Mouse (Mus musculus): ENCODE data around the gene Cdh12. TPM values are rescaled to one million over a fixed set of nuclear protein-coding genes. Genes with fewer than 3 reads are reported as not detected.
A peak's percentile ranks its signal among the peaks of the same experiment; 100 is the strongest.

Gene Cdh12
- total RNA-seq, 2 experiments from 2014 or later: 27.0 to 28.9 TPM

DNA sequence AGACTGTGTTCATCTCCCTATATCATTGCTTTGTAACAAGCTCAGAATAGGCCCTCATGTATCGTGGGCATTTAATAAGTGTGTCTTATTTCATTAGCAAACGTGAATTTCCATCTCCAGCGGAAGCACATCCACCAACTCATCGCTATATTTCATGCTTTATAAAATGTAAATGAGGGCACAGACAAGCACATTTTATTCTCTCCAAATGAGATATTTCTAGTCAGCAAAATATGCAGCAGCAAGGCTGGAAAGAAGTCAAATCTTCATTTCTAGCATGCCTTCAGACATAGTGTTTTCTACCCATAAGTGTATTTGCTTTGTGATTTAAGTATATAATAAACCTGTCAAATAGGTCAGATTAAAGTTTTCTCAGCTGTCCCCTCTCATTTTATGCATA lies 262.8 kb downstream of the Cdh12 start:
- DNase-seq: no peak

DNA sequence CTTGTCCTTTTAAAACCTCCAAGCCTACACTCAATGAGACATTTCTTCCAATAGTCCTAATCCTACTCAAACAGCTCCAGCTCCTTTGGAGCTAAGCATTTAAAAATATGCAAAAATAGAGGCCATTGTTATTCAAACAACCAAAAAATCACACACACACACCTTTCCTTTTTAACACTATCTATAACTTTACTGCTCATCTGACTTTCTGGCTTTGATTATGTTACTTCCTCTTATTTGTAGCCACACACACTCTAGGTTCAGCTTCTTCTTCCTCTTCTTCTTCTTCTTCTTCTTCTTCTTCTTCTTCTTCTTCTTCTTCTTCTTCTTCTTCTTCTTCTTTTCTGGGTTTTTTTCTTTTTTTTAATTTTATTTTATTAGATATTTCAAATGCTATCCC lies 323.2 kb downstream of the Cdh12 start:
- no peak for DNase-seq

DNA sequence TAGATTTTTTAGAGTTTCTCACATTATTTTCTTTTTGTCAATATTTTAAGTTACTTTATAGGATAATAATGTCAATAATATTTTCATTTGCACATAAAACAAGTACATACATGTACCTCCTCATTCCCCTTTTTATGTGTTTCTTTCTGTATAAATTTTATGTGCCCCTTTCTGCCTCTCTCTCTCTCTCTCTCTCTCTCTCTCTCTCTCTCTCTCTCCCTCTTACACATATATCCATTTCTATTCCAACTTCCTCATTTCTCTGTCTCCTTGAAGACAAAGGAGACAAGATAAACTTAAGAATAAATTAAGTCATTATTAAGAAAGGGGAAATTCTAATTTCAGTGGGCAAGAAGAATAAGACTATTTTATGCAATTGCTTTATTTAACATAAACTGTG lies 324.4 kb downstream of the Cdh12 start:
- DNase-seq: no peak

DNA sequence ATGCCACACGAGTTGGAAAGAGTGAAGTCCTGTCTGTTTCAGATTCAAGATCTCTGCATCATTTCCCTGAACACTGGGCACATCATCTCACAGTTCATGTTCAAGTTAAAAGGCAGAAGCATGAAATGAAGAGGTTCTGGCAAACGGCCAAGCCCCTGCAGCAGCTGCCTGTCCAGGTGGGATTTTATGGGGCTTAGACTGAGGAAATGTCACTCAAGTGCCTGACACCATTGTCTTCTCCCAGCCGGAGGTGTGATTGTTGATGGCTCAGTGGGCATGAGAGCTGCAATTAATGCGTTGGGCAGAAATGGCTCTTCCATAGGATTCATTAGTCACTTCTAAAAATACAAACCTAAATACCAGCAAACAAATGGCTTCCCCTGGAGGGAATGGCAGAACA lies 347.9 kb downstream of the Cdh12 start:
- no peak for DNase-seq

DNA sequence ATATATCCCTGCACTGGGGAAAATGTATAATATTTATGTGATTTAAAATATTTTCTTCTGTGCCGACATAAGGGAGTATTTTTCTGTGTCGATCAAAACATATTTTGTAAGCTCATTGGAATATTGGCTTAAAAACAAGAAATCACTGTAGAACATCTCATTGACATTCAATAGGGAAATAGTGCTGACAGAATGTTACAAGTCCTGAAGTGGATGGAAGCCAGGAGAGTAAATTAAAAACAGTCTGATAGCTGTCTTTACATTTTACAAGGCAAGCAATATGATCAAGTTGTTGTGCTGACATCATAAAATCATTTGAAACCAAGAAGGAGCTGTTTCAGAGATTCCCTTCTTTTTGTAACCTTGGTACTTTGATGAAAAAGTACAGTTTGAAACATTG lies 349.5 kb downstream of the Cdh12 start:
- DNase-seq: no peak

DNA sequence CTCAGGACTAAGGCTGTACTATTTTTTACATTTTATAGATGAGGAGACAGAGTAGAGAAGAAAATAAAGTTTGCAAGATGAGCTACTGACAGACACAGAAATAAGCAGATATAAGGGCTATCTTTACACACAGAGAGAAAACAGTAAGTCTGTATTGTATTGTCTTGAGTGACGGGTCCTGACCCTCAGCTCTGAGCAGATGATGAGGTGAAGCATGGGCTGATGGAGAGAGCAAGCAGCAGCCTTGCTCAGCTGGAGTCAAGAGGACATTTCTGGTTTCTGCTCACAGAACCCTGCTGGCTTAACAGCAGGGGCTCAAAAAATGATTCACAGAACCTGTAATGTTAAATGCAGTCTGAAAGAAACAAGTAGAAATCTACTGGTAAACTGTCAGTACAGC lies 386.8 kb downstream of the Cdh12 start:
- no peak for DNase-seq

DNA sequence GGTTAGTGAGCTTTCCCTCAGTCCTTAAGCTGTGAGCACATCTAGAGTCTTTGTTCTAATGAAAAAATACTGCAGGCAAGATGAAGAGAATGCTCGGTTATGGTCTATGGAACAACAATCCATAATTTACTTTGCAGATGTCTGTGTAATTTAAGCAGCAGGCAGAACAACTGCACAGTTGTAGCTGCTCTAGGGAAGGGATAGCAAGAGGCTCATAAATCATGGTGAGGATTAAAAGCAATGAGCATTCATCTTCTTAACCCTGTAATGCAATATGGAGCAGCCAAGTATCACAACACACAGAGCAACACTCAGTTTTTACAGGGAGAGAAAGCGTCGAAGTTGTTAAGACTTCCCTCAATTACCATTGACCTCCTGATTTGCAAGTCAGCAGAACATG lies 387.9 kb downstream of the Cdh12 start:
- DNase-seq: no peak

DNA sequence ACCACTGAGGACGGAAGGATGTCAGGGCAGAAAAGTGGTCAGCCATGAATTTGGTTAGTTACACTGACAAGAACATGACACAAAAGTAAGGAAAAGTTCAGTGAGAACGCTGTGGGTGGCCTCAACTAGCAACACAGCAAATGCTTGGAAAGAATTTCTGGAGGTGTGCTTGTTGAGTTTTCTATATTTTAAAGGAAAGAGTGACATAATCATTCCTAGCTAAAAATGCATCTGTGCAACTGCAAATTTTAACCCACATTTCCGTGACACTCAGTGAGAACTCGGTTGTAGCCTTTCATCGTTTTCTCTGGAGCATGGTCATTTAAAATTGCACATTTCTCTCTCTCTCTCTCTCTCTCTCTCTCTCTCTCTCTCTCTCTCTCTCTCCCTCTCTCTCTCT lies 392.4 kb downstream of the Cdh12 start:
- DNase-seq: no peak

DNA sequence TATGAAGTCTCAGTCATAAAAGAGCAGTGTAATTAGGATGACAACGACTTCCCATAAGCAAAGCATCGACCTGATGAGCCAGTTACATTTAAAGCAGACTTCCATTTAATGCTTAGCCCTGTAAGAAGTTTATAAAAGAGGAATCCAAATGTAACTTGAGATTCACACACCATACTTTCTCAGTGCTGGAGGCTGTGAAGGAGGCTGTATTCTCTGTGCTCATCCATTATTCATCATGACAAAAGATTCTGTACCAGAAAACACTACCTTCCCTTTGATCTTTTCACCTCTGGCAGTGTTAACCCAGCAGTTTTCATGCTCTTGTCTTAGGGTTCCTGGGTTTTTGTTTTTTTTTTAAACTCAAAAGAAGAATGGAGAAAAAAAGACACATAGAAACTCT lies 414.0 kb downstream of the Cdh12 start:
- DNase-seq: no peak

DNA sequence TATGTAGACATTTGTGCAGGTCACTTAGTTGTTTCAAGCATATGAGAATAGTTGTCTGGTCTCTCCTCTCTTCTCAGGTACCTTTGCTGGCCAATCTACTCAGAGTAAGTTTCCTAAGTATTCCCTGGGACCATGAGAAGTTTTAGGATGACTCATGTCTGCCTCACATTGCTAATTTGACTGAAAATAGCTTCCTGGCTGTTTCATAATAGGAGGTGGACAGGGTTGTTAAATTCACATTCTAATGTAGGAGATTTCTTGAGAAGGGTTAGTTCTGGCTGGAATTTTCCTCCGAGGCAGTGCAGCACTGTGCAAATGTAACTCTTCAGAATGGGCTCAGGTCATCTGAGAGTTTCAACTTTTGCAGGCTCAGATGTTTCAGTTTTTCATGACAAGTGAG lies 423.5 kb downstream of the Cdh12 start:
- DNase-seq: no peak

DNA sequence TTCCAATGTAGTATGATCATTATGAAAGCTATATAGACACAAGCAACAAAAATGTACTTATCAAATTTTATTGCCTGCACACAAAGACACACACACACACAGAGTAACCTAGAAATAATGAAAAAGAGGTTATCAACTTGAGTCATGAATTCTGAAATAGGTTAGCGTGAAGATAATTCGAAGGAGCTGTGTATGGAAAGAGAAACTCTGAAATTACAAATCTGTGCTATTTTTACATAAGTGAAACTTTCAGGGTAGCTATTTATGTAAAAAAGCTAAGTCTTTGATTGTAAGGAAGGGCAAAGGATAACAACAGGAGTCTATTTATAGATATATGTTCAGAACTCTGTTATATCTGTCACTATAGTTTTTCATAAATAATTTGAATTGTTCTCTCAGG lies 427.9 kb downstream of the Cdh12 start:
- no peak for DNase-seq

DNA sequence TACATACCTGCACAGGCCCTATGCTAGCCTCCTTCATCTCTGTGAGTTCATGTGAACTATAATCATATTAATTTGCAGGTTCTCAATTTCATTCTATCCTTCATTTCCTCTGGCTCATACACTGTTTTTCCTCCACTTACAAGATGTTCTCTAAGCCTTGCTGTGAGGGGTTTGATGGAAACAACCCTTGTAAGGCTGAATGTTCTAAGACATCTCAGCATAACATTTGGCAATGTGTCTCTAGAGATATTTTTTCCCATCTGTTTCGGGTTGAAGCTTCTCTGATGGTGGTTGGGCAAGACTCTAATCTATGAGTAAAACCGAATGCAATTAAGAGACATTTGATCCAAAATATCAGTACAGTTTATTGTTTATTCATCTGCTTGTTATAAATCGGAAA lies 444.4 kb downstream of the Cdh12 start:
- DNase-seq: no peak

DNA sequence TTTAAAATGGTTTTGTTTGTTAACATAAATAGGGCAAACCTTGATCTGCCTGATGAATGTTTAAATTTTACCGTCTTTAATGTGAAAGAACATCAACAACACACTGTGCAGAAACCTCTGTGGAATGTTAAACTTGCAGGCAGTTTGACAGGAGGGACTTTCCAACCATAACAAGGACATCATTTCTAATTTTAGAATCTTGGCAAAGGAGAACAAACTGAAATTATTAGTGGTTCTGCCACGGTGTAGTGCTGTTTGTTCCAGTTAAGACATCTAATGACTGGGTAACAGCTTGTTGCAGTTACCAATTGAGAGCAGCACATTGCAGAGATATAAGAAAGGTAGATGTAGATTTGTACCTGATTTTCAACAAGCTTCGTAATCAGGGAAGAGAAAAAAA lies 453.5 kb downstream of the Cdh12 start:
- DNase-seq: no peak

DNA sequence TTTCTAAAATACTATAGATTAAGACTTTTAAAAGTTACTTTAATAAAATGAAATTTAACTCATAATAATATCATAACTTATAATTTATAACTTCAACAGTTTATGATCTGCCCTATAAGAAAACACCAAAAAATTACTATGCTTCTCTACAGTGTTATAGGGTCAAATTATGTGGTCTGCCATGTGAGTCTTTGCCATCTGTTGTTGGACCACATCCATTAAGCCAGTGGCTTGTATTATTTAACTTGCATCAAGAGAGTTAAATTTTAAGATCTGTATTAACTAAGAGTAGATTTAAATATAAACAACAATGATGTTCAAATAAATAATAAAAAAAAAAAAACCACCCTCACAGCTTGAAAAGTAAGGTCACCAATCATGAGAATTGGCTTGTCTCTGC lies 479.2 kb downstream of the Cdh12 start:
- DNase-seq: no peak

DNA sequence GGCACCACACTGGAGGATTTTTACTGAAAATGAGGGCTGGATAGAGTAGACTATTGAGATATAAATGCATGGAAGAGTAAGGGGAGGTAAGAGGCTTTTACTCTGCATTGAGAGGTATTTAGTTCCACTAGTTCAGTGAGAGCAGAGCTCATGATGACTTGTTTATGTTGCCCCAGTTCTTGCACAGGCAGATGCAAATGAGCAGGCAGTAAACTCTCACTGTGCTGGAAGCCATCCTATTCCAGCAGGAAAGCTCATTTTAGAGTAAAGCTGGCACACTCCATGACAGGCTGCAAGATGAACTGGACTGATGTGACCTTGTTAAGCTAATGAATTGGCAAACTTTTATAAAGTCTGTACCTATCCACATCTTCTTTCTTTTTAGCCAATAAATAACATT lies 494.9 kb downstream of the Cdh12 start:
- DNase-seq: no peak

DNA sequence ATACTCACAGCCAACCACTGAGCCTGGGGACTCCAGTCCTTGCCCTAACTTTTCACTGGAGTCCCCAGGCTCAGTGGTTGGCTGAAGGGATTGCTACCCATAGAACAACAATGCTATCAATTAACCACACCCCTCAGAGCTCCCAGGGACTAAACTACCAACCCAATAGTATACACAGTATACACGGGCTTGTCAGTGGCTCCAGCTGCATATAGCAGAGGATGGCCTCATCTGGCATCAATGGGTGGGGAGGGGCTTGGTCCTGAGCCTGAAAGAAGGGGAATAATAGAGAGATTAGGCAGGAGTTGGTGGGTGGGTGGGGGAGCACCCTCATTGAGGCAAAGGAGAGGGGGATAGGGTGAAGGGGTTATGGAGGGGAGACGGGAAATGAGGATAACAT lies 518.4 kb downstream of the Cdh12 start:
- DNase-seq: no peak

DNA sequence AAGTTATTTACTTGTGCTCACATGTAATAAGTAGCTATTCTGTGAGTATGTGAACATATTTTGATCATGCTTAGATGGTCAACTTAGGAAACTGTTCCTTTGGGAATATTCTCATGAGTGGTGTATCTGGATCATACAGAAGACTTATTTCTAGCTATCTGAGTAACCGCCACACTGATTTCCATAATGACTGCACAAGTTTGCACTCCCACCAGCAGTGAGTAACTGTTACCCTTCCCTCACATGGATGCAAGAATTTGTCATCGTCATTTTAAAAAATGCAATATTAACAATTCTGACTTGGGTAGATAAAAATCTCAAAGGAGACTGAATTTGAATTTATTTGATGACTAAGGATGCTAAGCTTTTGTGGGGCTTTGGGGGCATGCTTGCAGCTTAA lies 522.0 kb downstream of the Cdh12 start:
- DNase-seq: no peak

DNA sequence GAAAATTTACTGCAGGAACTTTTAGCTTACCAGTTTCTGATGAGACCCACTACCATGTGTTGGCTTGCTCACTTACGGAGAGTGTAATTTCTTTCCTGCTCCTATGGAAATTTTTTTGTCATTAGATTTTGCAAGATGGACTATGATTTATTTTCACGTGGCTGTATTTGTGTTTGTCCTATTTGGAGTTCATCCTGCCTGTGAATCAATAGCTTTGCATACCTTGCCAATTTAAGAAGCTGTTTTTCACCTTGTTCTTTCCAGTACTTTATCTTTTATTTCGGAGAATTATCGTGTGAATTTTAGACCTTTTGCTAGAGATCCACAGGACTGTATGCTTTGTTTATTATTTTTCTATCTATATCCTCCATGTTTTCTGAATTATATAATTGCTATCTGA lies 551.5 kb downstream of the Cdh12 start:
- no peak for DNase-seq

DNA sequence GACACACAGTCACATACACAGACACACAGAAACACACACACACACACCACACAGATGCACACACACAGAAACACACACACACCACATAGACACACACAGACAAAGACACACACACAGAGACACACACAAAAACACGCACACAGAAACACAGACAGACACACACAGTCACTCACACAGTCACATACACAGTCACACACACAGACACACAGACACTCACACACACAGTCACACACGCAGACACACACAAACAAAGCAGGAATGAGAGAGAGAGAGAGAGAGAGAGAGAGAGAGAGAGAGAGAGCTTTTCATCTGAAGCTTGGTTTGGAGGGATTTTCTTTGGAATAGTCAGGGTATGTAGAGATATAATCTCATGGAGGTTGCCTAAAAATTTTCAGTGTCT lies 558.9 kb downstream of the Cdh12 start:
- no peak for DNase-seq

DNA sequence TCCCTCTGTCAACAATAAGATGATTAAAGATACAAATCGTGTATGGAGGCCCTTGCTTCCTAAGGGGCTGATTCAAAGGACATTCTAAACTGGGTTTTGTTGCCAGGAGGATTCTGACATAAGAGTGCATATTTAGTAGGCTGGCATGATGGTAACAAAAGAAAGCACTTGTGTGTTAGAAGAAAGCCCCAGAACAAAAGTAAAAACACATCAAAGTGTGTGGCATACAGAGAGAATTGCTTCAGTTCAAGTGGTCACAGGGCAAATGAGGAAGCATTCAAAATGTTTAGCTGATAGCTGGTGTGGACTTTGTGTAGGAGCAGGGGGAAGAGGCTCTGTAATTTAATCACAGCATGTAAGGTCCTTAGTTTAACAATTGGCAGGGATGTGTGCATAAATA lies 559.4 kb downstream of the Cdh12 start:
- DNase-seq: no peak

DNA sequence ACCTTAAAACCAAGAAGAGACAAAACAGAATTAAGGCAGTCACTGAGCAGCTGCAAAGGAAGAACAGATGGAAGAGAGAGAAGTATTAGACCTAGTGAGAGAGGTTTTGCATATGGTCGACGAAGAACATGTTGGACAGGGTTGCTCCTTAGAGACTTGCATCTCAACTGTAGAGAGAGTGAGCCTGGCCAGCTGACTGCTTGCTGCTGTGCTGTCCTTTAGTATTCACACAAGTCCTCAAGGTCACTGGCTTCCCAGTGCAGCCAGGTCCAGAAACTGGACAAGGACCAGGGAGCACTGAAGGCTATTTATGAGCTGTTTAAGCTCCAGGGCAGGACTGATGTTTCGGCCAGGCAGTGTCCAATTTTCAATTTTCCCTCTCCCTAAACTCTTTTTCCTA lies 559.9 kb downstream of the Cdh12 start:
- DNase-seq: no peak

DNA sequence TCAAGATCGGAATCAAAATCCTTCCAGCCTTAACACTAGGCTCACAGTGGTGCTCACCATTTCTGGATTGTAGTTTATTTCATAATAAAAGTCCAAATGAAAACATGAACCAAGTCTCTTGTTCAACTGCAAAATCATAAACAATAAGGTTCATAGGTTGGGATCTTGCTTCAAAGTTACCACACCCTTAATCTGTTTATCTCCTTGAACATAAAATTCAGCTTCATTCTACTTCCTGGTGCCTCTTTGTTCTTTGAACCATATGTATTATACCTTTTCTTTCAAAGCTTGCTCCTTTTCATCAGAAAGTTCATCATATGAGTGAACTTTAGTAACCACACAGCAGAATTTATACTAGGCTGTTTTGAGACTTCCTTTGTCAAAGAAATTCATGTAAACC lies 614.6 kb downstream of the Cdh12 start:
- no peak for DNase-seq

DNA sequence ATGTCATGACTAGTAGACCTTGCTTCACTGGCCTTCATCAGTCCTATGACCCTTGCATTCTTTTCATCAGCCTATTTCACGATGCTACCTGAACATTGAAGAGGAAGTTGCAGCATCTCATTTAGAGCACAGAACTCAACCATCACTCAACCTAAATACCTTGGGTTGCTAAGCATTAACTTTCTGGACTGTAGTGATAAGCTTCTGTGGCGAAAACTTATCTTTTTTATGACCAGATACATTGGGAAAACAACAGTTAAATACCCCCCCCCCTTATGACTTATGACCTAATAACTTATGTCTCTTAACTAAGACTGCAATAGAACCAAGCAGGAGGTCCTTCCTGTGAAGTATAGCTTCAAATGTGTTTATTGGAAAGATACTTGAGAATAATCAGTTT lies 620.2 kb downstream of the Cdh12 start:
- DNase-seq: no peak

DNA sequence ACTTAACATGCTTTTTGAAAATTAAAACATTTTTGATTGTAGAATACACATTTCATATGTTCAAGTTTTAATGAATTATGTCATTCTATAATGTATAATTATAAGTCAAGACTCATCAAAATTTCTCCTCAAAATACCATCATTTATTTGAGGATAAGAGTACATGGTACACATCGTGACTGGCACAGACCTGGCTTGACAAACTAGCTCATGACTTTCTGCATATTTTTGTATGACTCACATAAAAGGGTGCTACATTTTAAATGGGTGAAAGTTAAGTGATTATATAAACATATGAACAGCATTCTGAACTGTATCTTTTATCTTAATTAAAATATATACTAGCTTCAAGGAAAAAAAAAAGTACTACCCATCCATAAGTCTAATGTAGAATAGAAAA lies 643.8 kb downstream of the Cdh12 start:
- DNase-seq: no peak

DNA sequence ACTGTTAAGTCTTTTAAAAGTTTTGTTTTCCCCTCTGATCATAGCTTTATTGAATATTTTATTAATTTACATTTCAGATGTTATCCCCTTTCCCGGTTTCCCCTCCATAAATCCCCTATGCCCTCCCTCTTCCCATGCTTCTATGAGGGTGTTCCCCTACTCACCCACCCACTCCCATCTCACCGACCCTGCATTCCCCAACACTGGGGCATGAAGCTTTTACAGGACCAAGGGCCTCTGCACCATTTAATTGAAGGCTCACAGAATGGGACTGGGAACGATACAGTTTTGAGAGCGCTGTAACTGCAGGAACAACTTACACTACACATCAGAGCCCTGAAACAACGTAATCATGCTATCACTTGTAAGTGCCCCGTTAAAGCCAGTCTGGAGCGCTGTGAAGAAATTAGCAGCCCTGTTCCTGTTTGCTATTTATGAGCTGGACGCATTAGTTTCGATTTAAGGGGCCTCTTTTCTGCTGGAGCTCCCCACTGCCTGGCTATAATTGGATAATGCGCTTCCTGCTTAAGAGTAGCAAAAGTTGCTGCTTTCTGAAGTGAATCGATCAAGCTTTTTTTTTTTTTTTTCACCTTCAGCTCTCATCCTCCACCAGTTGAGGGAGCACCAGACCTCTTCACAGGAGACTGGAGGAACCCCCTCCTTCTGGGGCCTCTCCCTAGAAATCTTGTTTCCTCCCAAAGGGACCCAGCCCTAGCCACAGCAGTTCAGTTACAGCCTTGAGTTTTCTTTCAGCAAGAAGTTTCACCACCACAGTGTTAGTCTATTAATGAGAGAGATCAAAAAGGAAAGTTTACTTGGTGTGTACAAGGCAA lies 660.2 kb downstream of the Cdh12 start:
- peak; percentile 18 to 34 for DNase-seq

Measured in layer of hippocampus, postnatal 36 days (tissue).